Mouse (Mus musculus) spleen, postnatal 36 days (tissue): ENCODE data around the gene Necap2.

Experiments used
- DNase-seq, 2 experiments: peaks; one replicate each; pipeline ENCODE4 v3.0.0; 2022; ENCODE audit warnings: low spot score in 2 of 2, mixed read lengths in 1 of 2

The Necap2 gene

GRCm38 (mm10) chr4:141073661-141074060 lies 4.5 kb downstream of the Necap2 start:
- no peak for DNase-seq

DNA sequence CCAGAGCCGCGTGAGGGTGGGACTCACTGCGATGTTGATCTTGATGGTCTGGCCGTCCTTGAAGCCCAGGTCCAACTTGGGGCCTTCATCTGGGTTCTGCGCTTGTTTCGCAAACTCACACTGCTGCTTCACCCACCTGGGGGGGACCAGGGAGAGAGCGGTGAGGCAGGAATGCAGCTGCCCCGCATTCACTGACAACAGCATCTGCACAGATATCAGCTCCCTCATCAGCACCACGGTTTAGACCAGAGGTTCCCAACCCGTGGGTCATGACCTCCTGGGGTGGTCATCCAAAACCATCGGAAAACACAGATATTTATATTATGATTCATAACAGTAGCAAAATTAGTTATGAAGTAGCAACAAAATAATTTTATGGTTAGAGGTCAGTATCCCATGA lies 5.7 kb downstream of the Necap2 start:
- DNase-seq, result no peak

GRCm38 (mm10) chr4:141069731-141070130 lies 8.4 kb downstream of the Necap2 start:
- DNase-seq, result peak; percentile 28 to 48

DNA sequence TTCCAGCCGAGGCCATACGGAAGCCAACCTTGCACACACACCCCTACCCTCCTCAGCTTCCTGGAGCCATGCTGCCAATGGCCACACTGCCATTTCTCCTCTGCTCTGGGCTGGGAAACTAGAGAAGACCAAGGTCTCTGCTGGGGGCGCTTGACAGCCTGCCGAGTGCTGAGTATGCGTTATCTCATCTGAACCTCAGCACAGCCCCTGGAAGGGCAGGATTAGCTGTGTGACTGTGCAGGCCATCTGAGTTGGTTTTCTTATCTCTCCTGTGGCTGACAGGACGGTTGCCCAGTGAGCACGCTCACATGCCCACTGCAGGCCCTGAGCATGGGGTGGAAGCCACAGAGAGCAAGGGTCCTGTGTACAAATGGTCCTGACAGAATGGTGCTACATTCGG lies 9.5 kb downstream of the Necap2 start:
- peak in 1 of 2 experiments; percentile 16 for DNase-seq

DNA sequence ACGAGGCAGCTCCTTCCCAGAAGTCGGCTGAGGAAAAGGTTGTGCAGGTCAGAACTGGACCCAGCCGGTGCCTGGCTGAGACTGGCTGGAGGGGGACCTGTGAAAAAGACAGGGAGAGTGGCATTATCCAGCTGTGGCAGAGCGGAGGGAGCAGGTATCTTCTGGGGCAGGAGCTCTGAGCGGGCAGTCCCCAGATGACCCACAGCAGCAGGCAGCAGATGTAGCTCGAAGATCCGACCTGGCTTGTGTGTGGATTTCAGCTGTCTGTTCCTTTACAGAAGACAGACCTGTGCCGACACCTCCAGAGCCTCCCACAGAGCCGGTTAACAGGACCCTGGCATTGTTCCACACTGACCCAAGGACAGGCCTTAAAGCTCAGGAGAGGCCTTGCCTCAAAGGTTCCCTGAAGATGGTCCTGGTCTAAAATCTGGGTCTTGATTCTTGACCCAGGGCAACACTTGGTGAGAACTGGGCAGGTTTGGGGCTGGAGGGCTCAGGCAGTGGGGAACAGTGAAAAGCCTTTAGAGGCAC lies 10.6 kb downstream of the Necap2 start:
- DNase-seq, result no peak

- DNase-seq, result no peak
Measured at GRCm38 (mm10) chr4:141066709-141067515, 11.2 kb downstream of the Necap2 start.

GRCm38 (mm10) chr4:141065123-141065522 lies 13.0 kb downstream of the Necap2 start:
- peak; percentile 80 to 84 for DNase-seq

DNA sequence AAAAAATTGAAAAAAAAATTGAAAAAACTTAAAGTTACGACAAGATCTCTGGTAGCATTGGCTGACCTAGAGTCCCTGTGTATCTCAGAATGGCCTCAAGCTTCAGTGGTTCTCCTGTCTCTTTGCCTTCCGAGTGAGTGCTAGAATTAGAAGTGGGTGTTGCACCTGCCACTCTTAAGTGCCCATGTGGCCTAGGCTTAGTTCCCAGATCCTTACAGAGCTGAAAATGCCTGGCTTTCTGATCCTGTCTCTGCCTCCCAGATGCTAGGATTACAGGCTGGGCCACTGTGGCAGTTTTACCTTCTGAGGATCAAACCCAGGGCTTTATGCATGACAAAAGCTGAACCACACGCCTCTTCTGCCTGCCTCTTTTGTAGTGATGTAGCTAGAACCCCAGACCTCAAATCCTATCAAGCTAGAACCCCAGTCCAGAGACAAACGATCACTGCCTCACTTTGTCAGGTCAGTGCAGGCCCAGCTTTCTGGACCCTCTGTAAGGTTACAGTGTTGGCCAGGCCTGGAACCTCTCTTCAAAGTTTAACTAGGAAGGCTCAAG lies 14.0 kb downstream of the Necap2 start:
- DNase-seq, result no peak

DNA sequence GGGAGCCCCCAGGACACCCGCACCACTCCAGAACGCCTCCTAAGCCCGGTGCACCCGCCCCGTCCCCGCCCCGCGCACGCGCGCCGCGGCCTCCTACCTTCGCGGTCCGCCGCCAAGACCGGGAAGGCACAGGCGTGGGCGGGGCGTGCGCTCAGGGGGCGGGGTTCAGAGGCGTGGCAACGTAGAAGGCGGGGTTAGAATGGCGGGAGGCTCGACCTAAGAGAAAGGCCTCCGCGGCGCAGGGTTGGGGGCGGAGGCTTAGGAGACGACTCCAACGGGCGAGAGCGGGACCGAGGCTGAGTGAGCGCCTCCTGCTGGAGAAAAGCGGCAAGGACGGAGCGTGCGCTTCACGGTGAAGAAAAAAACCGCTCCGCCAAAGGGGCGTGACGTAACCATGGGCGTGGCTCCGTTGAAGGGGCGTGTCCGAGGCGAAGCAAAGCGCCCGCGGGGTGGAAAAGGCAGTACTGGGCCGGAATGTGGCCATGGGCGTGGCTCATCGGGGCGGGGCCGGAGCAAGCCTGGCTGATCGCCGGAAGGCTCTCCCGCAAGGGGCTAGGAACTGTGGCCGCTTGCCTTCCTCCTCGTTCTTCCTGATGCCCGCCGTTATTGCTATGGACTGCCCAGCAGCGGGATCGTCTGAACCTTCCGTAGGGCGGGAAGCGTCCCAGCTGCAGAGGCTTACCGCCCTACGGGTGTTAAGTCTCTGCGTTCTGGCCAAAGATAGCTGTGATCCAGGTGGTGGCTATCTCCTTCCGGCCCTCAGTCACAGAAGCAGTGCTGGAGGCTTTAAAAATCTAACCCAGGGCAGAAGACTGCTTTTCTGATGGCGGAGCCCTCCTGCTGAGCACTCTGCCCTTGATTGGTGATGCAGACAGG lies 17.5 kb downstream of the Necap2 start, which contains the start of gene Crocc:
TSS of gene Crocc (minus strand) at position 125 of the 876 bp plus-strand sequence.
- peak; percentile 98 for DNase-seq

GRCm38 (mm10) chr4:141059616-141060425 lies 18.3 kb downstream of the Necap2 start:
- DNase-seq, result no peak

- no peak for DNase-seq
Measured at GRCm38 (mm10) chr4:141058835-141059234, 19.3 kb downstream of the Necap2 start.

- DNase-seq, result no peak
Measured at GRCm38 (mm10) chr4:141056970-141057369, 21.2 kb downstream of the Necap2 start.

- DNase-seq, result no peak
Measured at GRCm38 (mm10) chr4:141053568-141054161, 24.5 kb downstream of the Necap2 start.

- no peak for DNase-seq
Measured at GRCm38 (mm10) chr4:141053138-141053537, 25.0 kb downstream of the Necap2 start.

DNA sequence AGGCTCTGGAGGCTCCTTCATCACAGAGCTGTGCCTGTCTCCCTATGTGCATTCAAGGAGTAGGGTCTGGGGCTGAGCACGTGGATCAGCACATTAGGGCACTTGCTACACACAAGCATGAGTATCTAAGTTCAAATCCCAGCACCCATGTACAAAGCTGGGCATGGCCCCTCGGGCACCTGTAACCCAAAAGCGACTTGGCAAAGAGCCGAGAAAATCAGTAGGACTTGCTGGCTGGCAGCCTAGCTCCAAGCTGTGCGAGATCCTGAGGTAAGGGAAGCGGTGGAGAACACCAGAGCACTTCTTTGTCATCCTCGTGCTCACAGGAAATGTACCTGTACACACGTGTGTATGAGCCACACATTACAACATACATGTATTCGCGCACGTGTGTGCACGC lies 25.7 kb downstream of the Necap2 start:
- no peak for DNase-seq

DNA sequence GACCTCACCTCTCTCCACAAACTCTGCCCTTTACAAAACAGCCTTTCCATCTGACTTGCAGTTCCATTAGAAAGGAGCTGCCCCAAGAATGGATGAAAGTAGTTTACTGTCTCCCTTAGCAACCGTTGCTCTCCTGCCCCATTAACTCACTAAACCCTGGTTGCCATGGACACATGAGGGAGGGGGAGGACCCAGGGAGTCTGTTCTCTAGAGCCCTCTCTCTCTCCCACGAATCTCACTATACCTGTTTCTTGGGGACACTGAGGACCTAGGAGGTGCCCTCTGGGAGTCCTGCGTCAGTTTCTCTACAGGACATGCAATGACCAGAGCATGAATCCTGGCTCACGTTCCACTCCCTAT lies 28.7 kb downstream of the Necap2 start:
- no peak for DNase-seq

GRCm38 (mm10) chr4:141048810-141049475 lies 29.2 kb downstream of the Necap2 start:
- no peak for DNase-seq

- DNase-seq, result peak in 1 of 2 experiments; percentile 37
Measured at GRCm38 (mm10) chr4:141044816-141045215, 33.3 kb downstream of the Necap2 start.

DNA sequence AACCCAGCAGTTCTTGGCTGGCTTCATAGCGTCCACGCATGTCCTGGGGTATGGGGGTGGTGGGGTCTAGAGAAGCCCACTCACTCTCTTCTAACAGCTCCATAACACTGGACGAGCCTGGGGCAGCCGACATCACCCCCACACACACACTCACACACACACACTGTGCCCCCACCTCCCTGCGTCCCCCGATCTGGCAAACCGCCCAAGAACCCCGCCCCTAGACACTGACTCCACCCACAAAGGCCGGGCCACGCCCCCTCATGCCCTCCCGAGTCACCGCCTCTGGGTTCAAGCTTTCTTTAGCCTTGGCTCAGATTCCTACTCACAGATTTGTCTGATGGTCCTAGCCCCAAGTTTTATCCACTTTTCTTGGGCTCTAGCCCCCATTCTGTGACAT lies 37.0 kb downstream of the Necap2 start:
- DNase-seq, result no peak
